Mouse (Mus musculus) liver, embryonic 16.5 days (tissue): Measurements from ENCODE around the gene Strip2. TPM values are rescaled to one million over a fixed set of nuclear protein-coding genes. Genes with fewer than 3 reads are reported as not detected.

Experiments used
- ATAC-seq: fragments of 200-750 bp; cut with Nextera tagmentation; 2 replicates; pipeline ENCODE4 v1.8.0; 2017; ENCODE audit warnings: low read depth, mild to moderate bottlenecking, moderate number of reproducible peaks, moderate library complexity
- H3K27ac ChIP-seq: fragments of 300-500 bp; sonication (generic); 2 replicates; pipeline ENCODE4 v1.5.1; 2014; ENCODE audit warnings: mild to moderate bottlenecking, low read length
- H3K27me3 ChIP-seq: fragments of 300-500 bp; sonication (generic); 2 replicates; pipeline ENCODE4 v1.6.1; 2014; ENCODE audit warnings: low read depth, low read length, mixed read lengths; ENCODE audit not compliant: control insufficient read depth, insufficient read depth
- H3K36me3 ChIP-seq: fragments of 300-500 bp; sonication (generic); 2 replicates; pipeline ENCODE4 v1.6.1; 2014; ENCODE audit warnings: mild to moderate bottlenecking; ENCODE audit not compliant: control insufficient read depth, insufficient read depth
- H3K4me1 ChIP-seq: fragments of 300-500 bp; sonication (generic); 2 replicates; pipeline ENCODE4 v1.6.1; 2014; ENCODE audit warnings: low read depth, low read length, mixed read lengths; ENCODE audit not compliant: control insufficient read depth
- H3K4me2 ChIP-seq: fragments of 300-500 bp; sonication (generic); 2 replicates; pipeline ENCODE4 v1.6.1; 2014; ENCODE audit warnings: low read depth, low read length, mixed read lengths
- H3K4me3 ChIP-seq: fragments of 300-500 bp; sonication (generic); 2 replicates; pipeline ENCODE4 v1.5.1; 2014; ENCODE audit warnings: low read depth, mild to moderate bottlenecking, low read length
- H3K9ac ChIP-seq: fragments of 300-500 bp; sonication (generic); 2 replicates; pipeline ENCODE4 v1.6.1; 2014; ENCODE audit warnings: low read depth, low read length
- H3K9me3 ChIP-seq: fragments of 300-500 bp; sonication (generic); replicated peaks from 2 replicates; pipeline ENCODE4 v1.6.1; 2016; ENCODE audit warnings: low read length; ENCODE audit not compliant: control insufficient read depth
- WGBS: fragments of 180-500 bp; shearing (Covaris S2); extraction: QIAGEN DNeasy Blood & Tissue Kit; methylation state at CpG from one replicate; pipeline ENCODE4 v1.1.7; 2014; ENCODE audit not compliant: insufficient replicate concordance; 5-methylcytosine and 5-hydroxymethylcytosine counted together
- polyA plus RNA-seq: library from polyadenylated mRNA; unstranded; fragments of >200 nt; fragmentation: Nextera tagmentation; extraction: Ambion mirVana; gene quantifications from 2 replicates; pipeline ENCODE4 v1.2.1, GENCODE M21; 2015

The Strip2 gene
- polyA plus RNA-seq, 1 experiment from 2014 or later: 0.37 TPM

DNA sequence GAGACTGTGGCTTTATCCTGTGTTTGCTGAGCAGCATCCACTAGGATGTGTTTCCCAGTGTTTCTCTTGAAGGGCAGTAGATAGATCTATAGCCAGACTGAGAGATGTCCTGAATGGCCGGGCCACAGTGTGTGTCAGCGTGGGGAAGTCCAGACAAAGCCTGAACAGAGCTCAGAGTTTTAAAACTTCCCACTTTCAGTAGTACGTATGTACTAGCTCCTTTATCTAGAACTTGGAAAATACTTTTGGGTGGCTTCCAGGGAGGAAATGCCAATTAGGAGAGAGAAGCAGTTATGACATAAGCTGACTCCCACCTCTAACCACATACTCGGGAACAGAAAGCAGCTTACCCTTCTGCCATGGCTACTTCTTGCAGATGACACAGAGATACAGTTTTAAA, 23.6 kb downstream of the Strip2 start:
- Histone ChIP-seq H3K27me3 (no peaks in the 10 kb centered on the region), H3K9ac (no peak overlapping the region), H3K4me3 (no peak overlapping the region), H3K27ac (no peak overlapping the region), H3K4me1 (no peaks in the 10 kb centered on the region; the same call in 1 of the 2 replicates), H3K9me3 (no peaks in the 10 kb centered on the region), H3K36me3 (no peaks in the 10 kb centered on the region), H3K4me2 (no peak overlapping the region)
- 51% methylated on average over 4 of the region's 4 CpGs for WGBS
- ATAC-seq: no peak

DNA sequence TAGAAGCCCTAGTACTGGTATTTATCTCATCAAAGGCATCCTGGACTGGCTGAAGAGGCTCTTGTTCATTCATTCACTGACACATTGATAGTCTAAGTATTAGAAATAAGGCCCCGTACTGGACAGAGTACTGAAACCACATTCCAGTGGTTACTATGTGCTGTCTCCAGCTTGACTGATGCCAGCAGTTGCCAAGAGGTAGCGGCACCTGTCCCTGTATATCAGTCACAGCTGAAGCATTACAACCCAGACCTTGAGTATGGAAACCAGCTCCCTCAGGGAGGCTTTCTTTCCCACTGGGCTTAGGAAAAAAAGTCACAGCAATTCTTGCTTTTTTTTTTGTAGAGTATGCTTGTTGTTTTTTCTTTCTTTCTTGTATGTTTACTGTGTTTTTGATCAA, 24.2 kb downstream of the Strip2 start:
- H3K36me3 ChIP-seq: no peaks in the 10 kb centered on the region
- no peaks in the 10 kb centered on the region for H3K9me3 ChIP-seq
- no peak overlapping the region for H3K4me2 ChIP-seq
- 66% methylated on average over 2 of the region's 2 CpGs for WGBS
- H3K4me1 ChIP-seq: no peaks in the 10 kb centered on the region; the same call in 1 of the 2 replicates
- H3K27me3 ChIP-seq: no peaks in the 10 kb centered on the region
- no peak for ATAC-seq
- H3K4me3 ChIP-seq: no peak overlapping the region
- no peak overlapping the region for H3K27ac ChIP-seq
- H3K9ac ChIP-seq: no peak overlapping the region

DNA sequence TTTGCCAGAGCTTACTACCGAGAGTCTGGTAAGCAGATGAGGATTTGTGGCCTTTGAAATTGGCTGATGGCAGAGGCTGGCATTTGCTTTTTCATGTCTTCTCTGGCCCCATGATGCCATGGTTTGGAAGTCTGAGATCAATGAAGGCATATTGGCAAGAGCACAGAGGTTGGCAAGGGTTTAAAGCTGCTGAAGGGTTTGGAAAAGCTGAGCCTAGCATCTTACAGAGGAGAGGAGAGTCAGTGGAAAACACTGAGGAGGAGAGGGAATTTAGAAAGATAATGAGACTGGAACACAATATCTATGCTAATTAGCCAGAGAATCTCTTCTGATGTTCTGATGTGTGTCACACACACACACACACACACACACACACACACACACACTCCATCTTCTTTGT, 27.7 kb downstream of the Strip2 start:
- Histone ChIP-seq H3K27me3 (no peaks in the 10 kb centered on the region), H3K36me3 (no peaks in the 10 kb centered on the region), H3K9me3 (no peaks in the 10 kb centered on the region), H3K27ac (no peak overlapping the region), H3K4me2 (no peak overlapping the region), H3K4me3 (no peak overlapping the region), H3K4me1 (no peaks in the 10 kb centered on the region; the same call in 1 of the 2 replicates), H3K9ac (no peak overlapping the region)
- WGBS: 67% methylated on average over 1 of the region's 1 CpGs
- ATAC-seq: no peak

DNA sequence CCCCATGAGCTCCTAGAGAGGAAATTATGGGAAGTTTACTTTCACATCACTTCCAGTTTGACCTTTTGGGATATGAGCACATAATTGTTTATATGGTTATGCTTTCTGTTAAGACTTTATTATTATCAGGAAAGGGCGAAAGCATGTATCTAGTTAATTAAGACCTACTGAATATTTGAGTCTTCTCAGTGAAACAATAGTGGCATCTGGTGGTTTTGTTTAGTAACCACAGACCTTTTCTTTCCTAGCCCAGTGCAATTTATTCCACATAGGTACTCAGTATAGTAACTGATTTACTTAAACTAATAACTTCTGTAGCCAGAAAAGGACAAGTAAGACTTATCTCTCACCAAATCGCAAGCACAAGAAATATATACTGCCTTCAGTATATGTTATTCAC, 29.8 kb downstream of the Strip2 start:
- H3K4me2 ChIP-seq: no peak overlapping the region
- H3K27ac ChIP-seq: no peak overlapping the region
- no peaks in the 10 kb centered on the region for H3K27me3 ChIP-seq
- no peaks in the 10 kb centered on the region for H3K36me3 ChIP-seq
- no peak for ATAC-seq
- no peaks in the 10 kb centered on the region for H3K9me3 ChIP-seq
- no peak overlapping the region for H3K4me3 ChIP-seq
- no peak overlapping the region for H3K9ac ChIP-seq
- no peaks in the 10 kb centered on the region for H3K4me1 ChIP-seq
- WGBS: 58% methylated on average over 2 of the region's 2 CpGs

DNA sequence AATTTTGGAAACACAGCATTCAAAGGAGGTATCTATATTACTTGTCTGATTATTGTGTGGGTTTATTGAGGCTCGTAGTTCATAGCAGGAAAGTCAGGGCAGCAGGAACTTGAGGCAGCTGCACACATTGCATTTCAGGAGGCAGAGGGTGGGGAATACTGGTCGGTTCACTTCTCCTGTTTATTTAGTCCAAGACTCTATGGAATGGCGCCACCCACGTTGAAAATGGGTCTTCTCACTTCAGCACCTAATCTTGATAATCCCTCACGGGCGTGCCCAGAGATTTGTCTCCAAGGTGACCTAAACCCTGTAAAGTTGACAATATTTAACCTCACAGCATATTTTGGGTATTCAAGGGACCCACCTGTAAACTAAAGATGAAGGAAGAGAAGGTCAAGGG, 31.0 kb downstream of the Strip2 start:
- H3K4me3 ChIP-seq: no peak overlapping the region
- H3K9me3 ChIP-seq: no peaks in the 10 kb centered on the region
- 68% methylated on average over 6 of the region's 6 CpGs for WGBS

DNA sequence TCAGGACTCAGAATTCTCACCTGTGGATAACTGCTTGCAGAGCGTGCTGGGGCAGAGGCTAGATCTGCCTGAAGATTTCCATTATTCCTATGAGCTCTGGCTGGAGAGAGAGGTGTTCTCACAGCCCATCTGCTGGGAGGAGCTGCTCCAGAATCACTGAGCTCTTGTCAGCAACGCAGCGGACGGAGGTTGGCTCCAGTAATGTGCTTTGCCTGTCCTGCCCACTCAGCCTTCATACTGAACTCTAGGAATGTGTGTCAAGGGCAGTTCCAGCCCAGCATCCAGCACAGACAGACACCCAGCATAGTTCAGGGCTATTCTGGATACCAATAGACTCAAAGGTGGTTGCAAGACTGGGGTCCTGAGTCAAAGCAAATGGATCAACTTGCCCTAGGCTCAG, 39.9 kb downstream of the Strip2 start:
- no peaks in the 10 kb centered on the region for H3K36me3 ChIP-seq
- no peaks in the 10 kb centered on the region for H3K27me3 ChIP-seq
- no peak overlapping the region for H3K4me3 ChIP-seq
- ATAC-seq: no peak
- 76% methylated on average over 4 of the region's 4 CpGs for WGBS
- H3K9me3 ChIP-seq: no peaks in the 10 kb centered on the region
- H3K9ac ChIP-seq: no peak overlapping the region
- H3K4me1 ChIP-seq: no peaks in the 10 kb centered on the region
- no peak overlapping the region for H3K27ac ChIP-seq
- H3K4me2 ChIP-seq: no peak overlapping the region

More for the DNA sequence above, 31.0 kb downstream of the Strip2 start:
- no peak for ATAC-seq
- Histone ChIP-seq H3K9ac (no peak overlapping the region), H3K36me3 (no peaks in the 10 kb centered on the region), H3K27ac (no peak overlapping the region), H3K27me3 (no peaks in the 10 kb centered on the region), H3K4me1 (no peaks in the 10 kb centered on the region), H3K4me2 (no peak overlapping the region)

DNA sequence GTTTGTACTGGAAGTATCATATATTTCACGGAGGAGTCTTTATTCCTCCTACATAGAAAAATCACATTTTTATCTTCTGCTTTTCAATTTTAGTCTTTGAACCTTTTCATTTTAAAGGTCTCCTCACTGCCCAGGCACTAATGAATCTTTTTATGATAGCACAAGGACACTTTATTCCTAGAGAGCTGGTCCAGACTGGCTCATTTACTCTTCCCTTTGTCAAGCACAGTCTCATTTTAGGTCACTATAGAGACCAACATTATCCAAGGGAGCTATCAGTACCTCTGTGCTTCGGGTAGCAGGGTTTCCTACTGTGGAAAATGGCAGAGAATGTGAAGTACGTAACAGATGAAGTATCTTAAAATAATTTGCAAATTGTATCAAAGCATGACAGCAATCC, 41.9 kb downstream of the Strip2 start:
- H3K27me3 ChIP-seq: no peaks in the 10 kb centered on the region
- no peak for ATAC-seq
- WGBS: 57% methylated on average over 3 of the region's 3 CpGs

DNA sequence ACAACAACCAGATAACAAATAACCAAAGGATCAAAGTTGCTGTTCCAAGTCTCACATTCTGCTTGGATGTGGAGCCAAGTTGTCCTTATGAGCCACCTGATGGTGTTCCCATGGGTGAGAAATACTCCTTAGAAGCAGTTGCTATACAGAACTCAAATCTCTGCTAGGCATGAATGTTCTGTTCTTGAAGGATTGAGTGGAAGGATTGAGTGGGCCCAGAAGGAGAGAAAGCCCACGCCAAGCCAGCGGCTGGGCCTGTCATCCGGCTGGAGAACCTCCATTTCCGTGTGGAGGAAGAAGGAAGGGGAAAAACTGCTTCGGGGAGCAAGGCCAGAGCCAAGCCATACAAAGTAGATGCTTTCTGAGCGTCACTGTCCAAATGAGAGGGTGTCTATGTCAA, 44.3 kb downstream of the Strip2 start:
- H3K9ac ChIP-seq: no peak overlapping the region
- 56% methylated on average over 6 of the region's 6 CpGs for WGBS
- no peak for ATAC-seq

More for the DNA sequence above, 41.9 kb downstream of the Strip2 start:
- no peak overlapping the region for H3K4me2 ChIP-seq
- H3K36me3 ChIP-seq: no peaks in the 10 kb centered on the region
- no peak overlapping the region for H3K4me3 ChIP-seq
- no peaks in the 10 kb centered on the region for H3K4me1 ChIP-seq
- H3K9ac ChIP-seq: no peak overlapping the region
- H3K9me3 ChIP-seq: no peaks in the 10 kb centered on the region
- no peak overlapping the region for H3K27ac ChIP-seq

DNA sequence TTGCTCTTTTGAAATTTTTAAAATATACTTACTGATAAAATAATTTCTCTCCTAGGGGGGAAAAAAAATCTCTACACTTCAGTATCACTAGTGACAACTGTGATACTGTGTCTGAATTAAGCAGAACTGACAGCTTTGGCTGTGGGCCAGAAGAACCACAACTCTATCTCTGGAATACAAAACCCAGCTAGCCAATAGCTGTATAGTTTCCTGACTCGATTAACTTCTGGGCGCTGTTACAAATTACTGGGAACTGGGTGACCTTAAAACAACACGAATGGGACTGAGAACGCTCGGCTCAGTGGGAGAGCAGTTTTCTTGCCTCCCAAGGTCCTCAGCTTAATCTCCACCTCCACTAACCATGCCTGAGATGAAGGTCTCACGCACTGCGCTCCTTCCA, 51.1 kb downstream of the Strip2 start:
- WGBS: 66% methylated on average over 7 of the region's 7 CpGs
- no peak overlapping the region for H3K9ac ChIP-seq
- no peaks in the 10 kb centered on the region for H3K9me3 ChIP-seq
- H3K27me3 ChIP-seq: no peaks in the 10 kb centered on the region
- H3K27ac ChIP-seq: no peak overlapping the region
- no peak overlapping the region for H3K4me3 ChIP-seq
- H3K4me1 ChIP-seq: no peaks in the 10 kb centered on the region
- no peak for ATAC-seq
- H3K4me2 ChIP-seq: no peak overlapping the region
- H3K36me3 ChIP-seq: no peaks in the 10 kb centered on the region

More for the DNA sequence above, 44.3 kb downstream of the Strip2 start:
- Histone ChIP-seq H3K4me1 (no peaks in the 10 kb centered on the region), H3K4me3 (no peak overlapping the region), H3K27me3 (no peaks in the 10 kb centered on the region), H3K36me3 (no peaks in the 10 kb centered on the region), H3K4me2 (no peak overlapping the region), H3K9me3 (no peaks in the 10 kb centered on the region), H3K27ac (no peak overlapping the region)
